Mouse (Mus musculus) kidney, adult 2 months (tissue): Measurements from ENCODE around the gene Aqp11.

Experiments used
- CTCF ChIP-seq: fragments of 200-500 bp; conservative IDR thresholded peaks from 2 replicates; pipeline ENCODE4 v1.5.1; 2011; ENCODE audit warnings: low read depth, mild to moderate bottlenecking, control low read depth, low read length, moderate library complexity, mixed read lengths; ENCODE audit not compliant: insufficient read depth, insufficient read length
- POLR2A ChIP-seq: fragments of 200-500 bp; IDR thresholded peaks from one replicate; pipeline ENCODE4 v1.6.1; 2011; ENCODE audit warnings: low read depth, low read length, control low read depth

- no peak for TF ChIP-seq CTCF
- TF ChIP-seq POLR2A: no peak
Observed at GRCm38 (mm10) chr7:97709204-97709603, 28.9 kb downstream of the Aqp11 start.
